Mouse (Mus musculus) heart, postnatal 0 days (tissue): Measurements from ENCODE around the gene Hdac7.

Experiments
- CTCF ChIP-seq: IDR thresholded peaks from 2 replicates; pipeline ENCODE4 v1.5.1; 2016; ENCODE audit warnings: antibody characterized with exemption, control low read depth, low read depth
- EP300 ChIP-seq: IDR thresholded peaks from 2 replicates; pipeline ENCODE4 v1.6.1; 2016; ENCODE audit warnings: antibody characterized with exemption, low read depth

DNA sequence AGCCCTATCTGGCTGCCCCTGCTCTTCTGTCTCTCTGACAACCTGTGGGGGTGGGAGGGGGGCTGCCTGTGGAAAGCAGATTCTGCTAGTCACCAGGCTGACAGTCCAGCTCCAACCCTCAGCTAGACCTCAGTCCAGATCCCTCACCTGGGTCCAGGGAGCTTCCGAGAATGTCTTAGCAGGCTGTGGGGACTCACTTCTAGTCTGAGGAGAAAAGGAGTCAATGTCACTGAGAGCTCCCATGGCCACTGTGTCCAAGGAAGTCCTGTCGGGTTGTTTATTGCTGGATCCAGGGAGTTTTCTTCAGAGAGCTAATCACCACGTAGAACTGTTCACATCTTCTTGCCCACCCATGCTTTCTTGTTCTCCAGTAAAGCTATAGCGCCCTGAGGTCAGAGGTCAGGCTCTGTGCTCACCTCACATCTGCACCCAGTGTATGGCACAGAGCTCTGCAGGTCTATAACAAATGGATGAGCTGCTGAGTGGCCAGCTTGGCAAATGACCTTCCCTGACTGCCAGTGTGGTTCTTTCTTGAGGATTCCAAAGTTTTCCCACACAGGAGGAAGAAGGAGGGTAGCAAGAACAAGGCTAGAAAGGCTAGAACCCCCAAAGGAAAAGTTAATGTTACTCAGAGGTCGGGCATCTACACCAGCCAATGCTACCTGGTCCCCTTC lies 17.6 kb downstream of the Hdac7 start:
- TF ChIP-seq CTCF (no peak), EP300 (no peak)
